11 mouse cellular contexts compared by ENCODE assay signal in genomic region chr3:54633446-54633845, GRCm38 (mm10).
"Had no signal": no experiment of that assay in that cellular context is flagged by ENCODE, and none has a peak within 500 bp of the region (broad histone marks: within the 10 kb centered on the region; RNA-seq: fewer than 3 reads in every experiment).

No protein-coding gene starts in this region.

- DNase-seq: kidney, adult 2 months; kidney, postnatal 14 days; lung, adult 18-20 months; lung, postnatal 36 days; thymus, postnatal 36 days had no signal

- H3K4me1 ChIP-seq: kidney, embryonic 15.5 days; limb, embryonic 15.5 days; midbrain, embryonic 15.5 days; neural tube, embryonic 12.5 days had no signal

- H3K36me3 ChIP-seq: kidney, embryonic 15.5 days; limb, embryonic 15.5 days; midbrain, embryonic 15.5 days; neural tube, embryonic 12.5 days had no signal

- H3K27me3 ChIP-seq: kidney, embryonic 15.5 days; limb, embryonic 15.5 days; midbrain, embryonic 15.5 days; neural tube, embryonic 12.5 days had no signal

- H3K27ac ChIP-seq: kidney, embryonic 15.5 days; limb, embryonic 15.5 days; liver, embryonic 14.5 days; midbrain, embryonic 15.5 days; neural tube, embryonic 12.5 days; stomach, postnatal 0 days had no signal

- H3K4me3 ChIP-seq: kidney, embryonic 15.5 days; limb, embryonic 15.5 days; midbrain, embryonic 15.5 days; neural tube, embryonic 12.5 days had no signal

- H3K9me3 ChIP-seq: midbrain, embryonic 15.5 days had no signal
